8 mouse cellular contexts compared by ENCODE assay signal in the genomic region with DNA sequence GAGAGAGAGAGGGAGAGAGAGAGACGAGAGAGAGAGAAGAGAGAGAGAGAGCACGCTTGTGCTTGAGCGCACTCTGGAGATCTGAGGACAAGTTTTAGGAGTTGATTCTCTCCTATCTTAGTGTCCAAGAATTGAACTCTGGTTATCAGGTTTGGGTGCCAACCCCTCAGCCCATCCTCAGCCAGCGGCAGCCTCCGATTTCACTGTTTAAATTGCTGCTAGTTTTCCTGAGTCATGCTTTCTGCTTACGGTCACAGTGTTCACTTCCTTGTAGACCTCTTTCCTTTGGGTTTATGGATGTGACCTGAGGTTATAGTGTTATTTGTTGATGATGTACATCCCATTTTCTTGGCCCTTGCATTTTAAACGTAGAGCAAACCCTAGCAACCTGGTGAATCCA. TPM values are rescaled to one million over a fixed set of nuclear protein-coding genes. Genes with fewer than 3 reads are reported as not detected.
DNase-seq lines count a peak whose midpoint lies in the region; ATAC-seq and TF ChIP-seq lines count a peak whose summit lies in the region.

No protein-coding gene starts in this region.

- no peak for ATAC-seq in forebrain, embryonic 11.5 days (replicated peaks; ENCODE audit: low FRiP score)
- no peak for ATAC-seq in midbrain, embryonic 12.5 days (ENCODE audit: low FRiP score, low read depth)
- no peak for ATAC-seq in midbrain, postnatal 0 days (ENCODE audit: low FRiP score)
- no peak for ATAC-seq in limb, embryonic 14.5 days (ENCODE audit: low FRiP score, low read depth)
- ATAC-seq in stomach, embryonic 15.5 days (ENCODE audit: insufficient read depth, low FRiP score, low read depth), result no peak

- no peak for TF ChIP-seq POLR2A in limb, embryonic 14.5 days (IDR thresholded peaks at IDR 0.05; ENCODE audit: borderline replicate concordance, extremely low read depth, insufficient read depth, insufficient read length)

- peak overlapping the region; percentile 95; the same call in 1 of the 2 replicates for H3K4me3 ChIP-seq in forebrain, embryonic 10.5 days
- no peak overlapping the region for H3K4me3 ChIP-seq in forebrain, embryonic 11.5 days (ENCODE audit: low read depth, low read length)
- H3K4me3 ChIP-seq in midbrain, embryonic 12.5 days, result no peak overlapping the region
- H3K4me3 ChIP-seq in midbrain, postnatal 0 days (ENCODE audit: low read depth, low read length), result no peak overlapping the region
- no peak overlapping the region for H3K4me3 ChIP-seq in limb, embryonic 14.5 days (replicated peaks; ENCODE audit: low read length)
- peak overlapping the region; percentile 11; the same call in 1 of the 2 replicates for H3K4me3 ChIP-seq in stomach, embryonic 15.5 days (replicated peaks)

- no peak for DNase-seq in forebrain, embryonic 10.5 days (ENCODE audit: extremely low spot score, low spot score)
- DNase-seq in forebrain, embryonic 11.5 days (ENCODE audit: low spot score), result no peak
- DNase-seq in midbrain, postnatal 0 days (ENCODE audit: low spot score), result no peak
- DNase-seq in limb, embryonic 14.5 days (ENCODE audit: low spot score), result no peak
- no peak for DNase-seq in left cerebral cortex, postnatal 4 days
- no peak for DNase-seq in cerebellum, adult 9-10 months

- H3K36me3 ChIP-seq in forebrain, embryonic 10.5 days (replicated peaks), result peaks cover 10% of the 10 kb centered on the region
- H3K36me3 ChIP-seq in forebrain, embryonic 11.5 days (ENCODE audit: control insufficient read depth, insufficient read depth, low read length), result no peaks in the 10 kb centered on the region; the same call in 1 of the 2 replicates
- H3K36me3 ChIP-seq in midbrain, embryonic 12.5 days, result peaks cover 8% of the 10 kb centered on the region
- H3K36me3 ChIP-seq in midbrain, postnatal 0 days (ENCODE audit: insufficient read depth, low read length), result peaks cover 7% of the 10 kb centered on the region; the same call in 1 of the 2 replicates
- peaks cover 4% of the 10 kb centered on the region; the same call in 1 of the 2 replicates for H3K36me3 ChIP-seq in limb, embryonic 14.5 days (ENCODE audit: control insufficient read depth, insufficient read depth, low read length)
- no peaks in the 10 kb centered on the region for H3K36me3 ChIP-seq in stomach, embryonic 15.5 days

- H3K27me3 ChIP-seq in forebrain, embryonic 10.5 days (ENCODE audit: poor library complexity, severe bottlenecking), result no peaks in the 10 kb centered on the region
- no peaks in the 10 kb centered on the region for H3K27me3 ChIP-seq in forebrain, embryonic 11.5 days (ENCODE audit: control insufficient read depth, insufficient read depth, low read length)
- no peaks in the 10 kb centered on the region for H3K27me3 ChIP-seq in midbrain, embryonic 12.5 days
- H3K27me3 ChIP-seq in midbrain, postnatal 0 days (ENCODE audit: insufficient read depth, low read length), result no peaks in the 10 kb centered on the region
- no peaks in the 10 kb centered on the region for H3K27me3 ChIP-seq in limb, embryonic 14.5 days (ENCODE audit: control insufficient read depth, insufficient read depth, low read length)
- H3K27me3 ChIP-seq in stomach, embryonic 15.5 days (replicated peaks), result no peaks in the 10 kb centered on the region

- H3K4me1 ChIP-seq in forebrain, embryonic 10.5 days, result peaks cover 28% of the 10 kb centered on the region
- H3K4me1 ChIP-seq in forebrain, embryonic 11.5 days (replicated peaks; ENCODE audit: control insufficient read depth, insufficient read depth, low read length), result no peaks in the 10 kb centered on the region; the same call in 1 of the 2 replicates
- H3K4me1 ChIP-seq in midbrain, embryonic 12.5 days, result peaks cover 26% of the 10 kb centered on the region
- peaks cover 15% of the 10 kb centered on the region for H3K4me1 ChIP-seq in midbrain, postnatal 0 days (ENCODE audit: insufficient read depth, low read length)
- H3K4me1 ChIP-seq in limb, embryonic 14.5 days (ENCODE audit: control insufficient read depth, insufficient read depth, low read length), result peaks cover 10% of the 10 kb centered on the region
- H3K4me1 ChIP-seq in stomach, embryonic 15.5 days, result peaks cover 26% of the 10 kb centered on the region

- WGBS in forebrain, embryonic 10.5 days, result 85% methylated on average over 7 of the region's 7 CpGs
- WGBS in forebrain, embryonic 11.5 days, result 93% methylated on average over 7 of the region's 7 CpGs
- WGBS in midbrain, embryonic 12.5 days, result 87% methylated on average over 7 of the region's 7 CpGs
- 76% methylated on average over 7 of the region's 7 CpGs for WGBS in midbrain, postnatal 0 days
- WGBS in limb, embryonic 14.5 days, result 85% methylated on average over 7 of the region's 7 CpGs
- WGBS in stomach, embryonic 15.5 days, result 58% methylated on average over 7 of the region's 7 CpGs

- no peak overlapping the region for H3K9ac ChIP-seq in forebrain, embryonic 11.5 days (ENCODE audit: low read length)
- H3K9ac ChIP-seq in midbrain, embryonic 12.5 days (replicated peaks), result 0 out of 2 replicates have a peak overlapping the region, but pooled peaks have one; percentile 21
- no peak overlapping the region for H3K9ac ChIP-seq in midbrain, postnatal 0 days (replicated peaks; ENCODE audit: low read length, poor library complexity, severe bottlenecking)
- peak overlapping the region; percentile 37 for H3K9ac ChIP-seq in limb, embryonic 14.5 days (ENCODE audit: low read depth, low read length, severe bottlenecking)
- H3K9ac ChIP-seq in stomach, embryonic 15.5 days, result no peak overlapping the region

- no peak overlapping the region for H3K4me2 ChIP-seq in forebrain, embryonic 11.5 days (ENCODE audit: low read depth, low read length, severe bottlenecking)
- peak overlapping the region; percentile 98 for H3K4me2 ChIP-seq in midbrain, embryonic 12.5 days (replicated peaks)
- no peak overlapping the region for H3K4me2 ChIP-seq in midbrain, postnatal 0 days (ENCODE audit: low read depth, low read length, poor library complexity, severe bottlenecking)
- no peak overlapping the region for H3K4me2 ChIP-seq in limb, embryonic 14.5 days (replicated peaks; ENCODE audit: low read depth, low read length, severe bottlenecking)
- H3K4me2 ChIP-seq in stomach, embryonic 15.5 days, result peak overlapping the region; percentile 34; the same call in 1 of the 2 replicates

- no peak overlapping the region for H3K27ac ChIP-seq in forebrain, embryonic 10.5 days
- no peak overlapping the region for H3K27ac ChIP-seq in forebrain, embryonic 11.5 days (ENCODE audit: low read depth, low read length)
- no peak overlapping the region for H3K27ac ChIP-seq in midbrain, embryonic 12.5 days (replicated peaks)
- no peak overlapping the region for H3K27ac ChIP-seq in midbrain, postnatal 0 days (ENCODE audit: low read depth, low read length)
- H3K27ac ChIP-seq in limb, embryonic 14.5 days (replicated peaks; ENCODE audit: low read depth, low read length), result no peak overlapping the region
- no peak overlapping the region for H3K27ac ChIP-seq in stomach, embryonic 15.5 days

- TF ChIP-seq CTCF in midbrain, postnatal 0 days (IDR thresholded peaks at IDR 0.05), result no peak

- intact Hi-C loops in left cerebral cortex, postnatal 4 days (cut with DNase I), result no loop called here

- no peaks in the 10 kb centered on the region for H3K9me3 ChIP-seq in forebrain, embryonic 10.5 days
- no peaks in the 10 kb centered on the region for H3K9me3 ChIP-seq in forebrain, embryonic 11.5 days (ENCODE audit: control insufficient read depth, low read length)
- H3K9me3 ChIP-seq in midbrain, embryonic 12.5 days, result no peaks in the 10 kb centered on the region
- no peaks in the 10 kb centered on the region for H3K9me3 ChIP-seq in midbrain, postnatal 0 days (ENCODE audit: low read length)
- no peaks in the 10 kb centered on the region for H3K9me3 ChIP-seq in limb, embryonic 14.5 days (ENCODE audit: control insufficient read depth, low read length)
- no peaks in the 10 kb centered on the region for H3K9me3 ChIP-seq in stomach, embryonic 15.5 days

RNA-seq across cellular contexts. Expression of gene Ubr4, which starts 29.8 kb away (rescaled TPM):
- polyA plus RNA-seq in forebrain, embryonic 10.5 days (2016; fragmentation: Nextera tagmentation; extraction: Ambion mirVana), result 57.4 and 63.4 TPM in 2 replicates
- polyA plus RNA-seq in forebrain, embryonic 11.5 days (2014; fragmentation: Nextera tagmentation; extraction: Ambion mirVana), result 100 and 106 TPM in 2 replicates
- polyA plus RNA-seq in midbrain, embryonic 12.5 days (2016; fragmentation: Nextera tagmentation; extraction: Ambion mirVana), result 80.6 and 80.9 TPM in 2 replicates
- 164 and 176 TPM in 2 replicates for total RNA-seq in midbrain, postnatal 0 days (2014; rRNA removed)
- 59.8 and 63.6 TPM in 2 replicates for polyA plus RNA-seq in midbrain, postnatal 0 days (2015; fragmentation: Nextera tagmentation; extraction: Ambion mirVana)
- polyA plus RNA-seq in limb, embryonic 14.5 days (2012; rRNA removed), result 159 and 188 TPM in 2 replicates
- polyA plus RNA-seq in limb, embryonic 14.5 days (2014; fragmentation: Nextera tagmentation; extraction: Ambion mirVana), result 86.6 and 89.3 TPM in 2 replicates
- 59.4 and 70.2 TPM in 2 replicates for polyA plus RNA-seq in stomach, embryonic 15.5 days (2015; fragmentation: Nextera tagmentation; extraction: Ambion mirVana)
- total RNA-seq in left cerebral cortex, postnatal 4 days (2021), result 100 to 1,000 TPM; 176 to 185 TPM

RNA-seq across cellular contexts. Expression of gene Emc1, which starts 29.8 kb away (rescaled TPM):
- 33.4 and 36.2 TPM in 2 replicates for polyA plus RNA-seq in forebrain, embryonic 10.5 days (2016; fragmentation: Nextera tagmentation; extraction: Ambion mirVana)
- polyA plus RNA-seq in forebrain, embryonic 11.5 days (2014; fragmentation: Nextera tagmentation; extraction: Ambion mirVana), result 30.2 and 31.9 TPM in 2 replicates
- polyA plus RNA-seq in midbrain, embryonic 12.5 days (2016; fragmentation: Nextera tagmentation; extraction: Ambion mirVana), result 39.0 and 42.0 TPM in 2 replicates
- total RNA-seq in midbrain, postnatal 0 days (2014; rRNA removed), result 70.3 and 78.3 TPM in 2 replicates
- polyA plus RNA-seq in midbrain, postnatal 0 days (2015; fragmentation: Nextera tagmentation; extraction: Ambion mirVana), result 49.3 and 50.3 TPM in 2 replicates
- 33.7 and 40.5 TPM in 2 replicates for polyA plus RNA-seq in limb, embryonic 14.5 days (2012; rRNA removed)
- 12.6 and 13.4 TPM in 2 replicates for polyA plus RNA-seq in limb, embryonic 14.5 days (2014; fragmentation: Nextera tagmentation; extraction: Ambion mirVana)
- 22.6 and 27.8 TPM in 2 replicates for polyA plus RNA-seq in stomach, embryonic 15.5 days (2015; fragmentation: Nextera tagmentation; extraction: Ambion mirVana)
- 10 to 100 TPM; 70.7 to 80.4 TPM for total RNA-seq in left cerebral cortex, postnatal 4 days (2021)

RNA-seq across cellular contexts. Expression of gene Mrto4, which starts 29.9 kb away (rescaled TPM):
- 186 and 195 TPM in 2 replicates for polyA plus RNA-seq in forebrain, embryonic 10.5 days (2016; fragmentation: Nextera tagmentation; extraction: Ambion mirVana)
- 131 and 138 TPM in 2 replicates for polyA plus RNA-seq in forebrain, embryonic 11.5 days (2014; fragmentation: Nextera tagmentation; extraction: Ambion mirVana)
- 106 TPM in 2 replicates for polyA plus RNA-seq in midbrain, embryonic 12.5 days (2016; fragmentation: Nextera tagmentation; extraction: Ambion mirVana)
- total RNA-seq in midbrain, postnatal 0 days (2014; rRNA removed), result 32.0 and 36.1 TPM in 2 replicates
- 68.3 and 75.0 TPM in 2 replicates for polyA plus RNA-seq in midbrain, postnatal 0 days (2015; fragmentation: Nextera tagmentation; extraction: Ambion mirVana)
- polyA plus RNA-seq in limb, embryonic 14.5 days (2012; rRNA removed), result 59.0 and 66.7 TPM in 2 replicates
- polyA plus RNA-seq in limb, embryonic 14.5 days (2014; fragmentation: Nextera tagmentation; extraction: Ambion mirVana), result 92.1 and 106 TPM in 2 replicates
- polyA plus RNA-seq in stomach, embryonic 15.5 days (2015; fragmentation: Nextera tagmentation; extraction: Ambion mirVana), result 99.6 and 116 TPM in 2 replicates
- total RNA-seq in left cerebral cortex, postnatal 4 days (2021), result 10 to 100 TPM; 60.1 to 65.3 TPM

Comparison
In these comparisons a context has a peak if more than half of its experiments do, and no peak if none do; other contexts are left out.
1. H3K4me3 ChIP-seq: peak in forebrain, embryonic 10.5 days (single experiment) and stomach, embryonic 15.5 days (single experiment); none in forebrain, embryonic 11.5 days (single experiment), midbrain, embryonic 12.5 days (single experiment), midbrain, postnatal 0 days (single experiment) and limb, embryonic 14.5 days (single experiment).
2. H3K4me2 ChIP-seq: peak in midbrain, embryonic 12.5 days (single experiment) and stomach, embryonic 15.5 days (single experiment); none in forebrain, embryonic 11.5 days (single experiment), midbrain, postnatal 0 days (single experiment) and limb, embryonic 14.5 days (single experiment).
3. H3K9ac ChIP-seq: peak in midbrain, embryonic 12.5 days (single experiment) and limb, embryonic 14.5 days (single experiment); none in forebrain, embryonic 11.5 days (single experiment), midbrain, postnatal 0 days (single experiment) and stomach, embryonic 15.5 days (single experiment).